Mouse (Mus musculus): ENCODE data around the gene Fam19a3. TPM values are rescaled to one million over a fixed set of nuclear protein-coding genes. Genes with fewer than 3 reads are reported as not detected.
A peak's percentile ranks its signal among the peaks of the same experiment; 100 is the strongest.

Gene Fam19a3
- polyA plus RNA-seq, 1 experiment from 2014 or later: 0.32 TPM

DNA sequence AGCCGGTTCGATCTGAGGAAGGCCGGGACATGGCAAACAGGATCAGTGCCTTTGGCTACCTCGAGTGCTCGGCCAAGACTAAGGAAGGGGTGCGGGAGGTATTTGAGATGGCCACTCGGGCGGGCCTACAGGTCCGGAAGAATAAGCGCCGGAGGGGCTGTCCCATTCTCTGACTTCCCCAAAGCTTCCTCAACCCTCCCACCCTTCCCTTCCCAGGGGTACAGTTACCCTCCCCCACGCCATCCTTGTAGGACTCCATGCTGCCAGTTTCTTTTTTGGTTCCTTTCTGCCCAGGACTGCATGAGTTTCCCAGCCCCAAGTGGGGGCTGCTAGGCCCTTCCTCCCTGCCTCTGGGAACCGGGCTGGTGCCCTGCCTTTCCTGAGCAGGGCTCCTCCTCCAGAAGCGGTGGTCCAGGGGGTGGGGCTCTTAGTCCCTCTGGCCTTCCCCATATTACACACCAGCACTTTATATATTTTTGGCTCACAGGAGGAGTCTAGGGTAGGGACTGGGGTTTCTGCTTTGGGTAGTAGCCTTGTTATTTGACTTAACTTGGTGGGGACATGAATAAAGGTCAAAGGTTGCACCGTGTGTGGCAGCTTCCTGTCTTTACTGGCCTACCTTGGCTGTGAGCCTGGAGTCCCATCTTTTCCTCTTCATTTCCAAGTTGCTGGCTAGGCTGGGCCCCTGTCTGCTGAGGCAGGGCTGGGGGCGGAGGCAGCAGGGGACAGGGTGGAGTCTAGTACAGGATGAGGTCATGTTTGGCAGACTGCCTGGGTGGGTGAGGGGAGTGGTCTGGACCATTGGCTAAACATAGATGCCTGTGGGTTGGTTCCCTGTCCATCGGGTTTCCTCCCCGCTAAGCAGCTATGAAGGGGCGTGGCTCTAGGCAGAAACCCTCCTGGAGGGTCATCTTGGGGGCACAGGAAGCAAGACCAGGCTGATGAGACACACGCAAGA is 12.5 kb upstream of the Fam19a3 start:
- in situ Hi-C loops (cut with MboI; ENCODE audit: low pct_unique_long_range_greater_than_20kb): no loop called here
- ChIA-PET POLR2A (interaction anchor here (1.1 to 1.5 kb wide), 2 partner anchors 22 to 24 kb away, joined by 4 to 8 read pairs; partner anchors contain the start of gene Mov10), CTCF (interaction anchor here (0.9 to 2.1 kb wide), 4 partner anchors 20 to 118 kb away, joined by 3 to 5 read pairs (median 3); partner anchors contain the start of gene Mov10)
- no peaks in the 10 kb centered on the region for H3K27me3 ChIP-seq
- ATAC-seq (peak; percentile 70), DNase-seq (ENCODE audit: low read depth, low spot score) (peak; percentile 100)
- TF ChIP-seq CTCF (IDR thresholded peaks at IDR 0.05): no peak

DNA sequence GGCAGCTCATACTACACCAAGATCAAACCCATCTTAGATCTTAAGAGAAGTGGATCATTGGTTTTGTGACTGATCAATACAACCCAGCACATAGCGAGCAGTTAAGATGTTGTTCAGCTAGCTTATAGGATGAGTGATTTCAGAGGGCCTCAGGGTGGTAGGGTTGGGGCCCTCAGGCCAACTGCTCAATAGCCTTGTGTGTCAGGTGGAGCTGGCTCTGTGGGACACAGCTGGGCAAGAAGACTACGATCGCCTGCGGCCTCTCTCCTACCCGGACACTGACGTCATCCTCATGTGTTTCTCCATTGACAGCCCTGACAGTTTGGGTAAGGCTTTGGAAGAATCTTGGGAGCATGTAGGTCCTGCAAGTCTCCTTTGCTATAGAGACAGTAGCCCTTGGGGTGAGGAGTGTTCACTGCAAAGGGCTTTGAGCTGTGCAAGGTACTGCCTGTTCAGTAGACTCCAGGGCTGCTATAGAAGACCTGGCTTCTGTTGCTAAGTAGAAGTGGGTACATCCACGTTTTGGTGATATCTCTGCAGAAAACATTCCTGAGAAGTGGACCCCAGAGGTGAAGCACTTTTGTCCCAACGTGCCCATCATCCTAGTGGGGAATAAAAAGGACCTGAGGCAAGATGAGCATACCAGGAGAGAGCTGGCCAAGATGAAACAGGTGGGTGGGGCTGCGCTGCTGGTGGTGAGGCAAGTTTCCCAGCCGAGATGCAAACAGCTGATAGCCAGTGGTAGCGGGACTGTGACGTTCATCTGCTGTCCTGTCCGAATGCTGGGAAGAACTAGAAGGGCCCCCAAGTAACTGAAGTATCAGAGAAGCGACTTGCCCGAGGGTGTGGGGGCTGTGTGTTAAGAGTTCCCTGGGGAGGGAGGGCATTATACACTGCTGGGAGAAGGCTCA is 11.0 kb upstream of the Fam19a3 start:
- in situ Hi-C loops (cut with MboI; ENCODE audit: low pct_unique_long_range_greater_than_20kb): no loop called here
- no peaks in the 10 kb centered on the region for H3K27me3 ChIP-seq
- no peak for TF ChIP-seq CTCF (IDR thresholded peaks at IDR 0.05)
- no peak for DNase-seq (ENCODE audit: low read depth, low spot score)
- no peak for ATAC-seq
- ChIA-PET CTCF (interaction anchor here (1.3 to 2.3 kb wide), 2 partner anchors 96 to 266 kb away, joined by 3 to 8 read pairs; no protein-coding TSS in a partner anchor), POLR2A (no interaction called here)

DNA sequence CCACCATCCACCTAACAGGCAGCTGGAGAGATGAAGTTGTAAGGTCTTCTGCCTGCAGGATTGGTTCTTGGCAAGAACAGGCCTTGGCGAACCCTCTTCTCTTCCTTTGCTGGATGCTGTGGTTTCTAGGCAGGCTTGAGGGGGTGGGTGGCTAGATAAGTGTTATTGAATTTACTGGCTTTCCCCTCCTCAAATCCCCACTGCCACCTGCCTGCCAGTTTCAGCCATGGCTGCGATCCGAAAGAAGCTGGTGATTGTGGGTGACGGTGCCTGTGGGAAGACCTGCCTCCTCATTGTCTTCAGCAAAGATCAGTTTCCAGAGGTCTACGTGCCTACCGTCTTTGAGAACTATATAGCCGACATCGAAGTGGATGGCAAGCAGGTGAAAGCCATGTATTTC is 10.0 kb upstream of the Fam19a3 start:
- in situ Hi-C loops (cut with MboI; ENCODE audit: low pct_unique_long_range_greater_than_20kb): no loop called here
- TF ChIP-seq CTCF (IDR thresholded peaks at IDR 0.05): no peak
- ATAC-seq (no peak), DNase-seq (ENCODE audit: low read depth, low spot score) (no peak)
- CTCF ChIA-PET: interaction anchor here (0.9 to 5.0 kb wide), 3 partner anchors 25 to 267 kb away, joined by 3 to 30 read pairs (median 8); partner anchors contain the start of gene Mov10
- no peaks in the 10 kb centered on the region for H3K27me3 ChIP-seq
- POLR2A ChIA-PET: interaction anchor here (0.6 to 5.5 kb wide), 3 partner anchors 26 to 262 kb away, joined by 5 to 35 read pairs (median 6); partner anchors contain the start of genes Cttnbp2nl and Mov10

DNA sequence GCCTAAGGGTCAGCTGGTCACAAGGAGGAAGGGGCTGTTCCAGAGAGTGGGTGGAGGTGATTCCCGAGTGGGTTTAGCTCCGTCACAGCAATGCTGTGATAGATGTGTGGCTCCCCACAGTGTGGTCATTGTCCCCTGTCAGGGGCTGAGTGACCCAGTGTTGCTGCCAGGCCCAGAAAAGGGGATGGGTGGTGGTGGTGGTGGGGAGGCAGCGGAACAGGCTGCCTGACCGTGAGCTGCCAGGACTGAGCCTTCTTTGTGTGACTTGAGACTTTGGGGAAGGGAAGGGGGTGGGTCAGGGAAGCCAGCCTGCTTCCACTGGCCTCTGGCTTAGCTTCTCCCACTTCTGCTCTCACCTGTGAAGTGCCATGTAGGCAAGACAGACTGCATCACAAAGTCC is 9.4 kb upstream of the Fam19a3 start:
- in situ Hi-C loops (cut with MboI; ENCODE audit: low pct_unique_long_range_greater_than_20kb): no loop called here
- ChIA-PET CTCF (interaction anchor here (1.5 to 5.0 kb wide), 4 partner anchors 12 to 268 kb away, joined by 4 to 30 read pairs (median 14); partner anchors contain the start of gene Mov10), POLR2A (interaction anchor here (0.6 to 5.5 kb wide), 6 partner anchors 27 to 262 kb away, joined by 3 to 35 read pairs (median 4); partner anchors contain the start of genes Cttnbp2nl, Mov10 and Slc16a1)
- no peaks in the 10 kb centered on the region for H3K27me3 ChIP-seq
- DNase-seq (ENCODE audit: low read depth, low spot score) (no peak), ATAC-seq (no peak)
- TF ChIP-seq CTCF (IDR thresholded peaks at IDR 0.05): no peak

DNA sequence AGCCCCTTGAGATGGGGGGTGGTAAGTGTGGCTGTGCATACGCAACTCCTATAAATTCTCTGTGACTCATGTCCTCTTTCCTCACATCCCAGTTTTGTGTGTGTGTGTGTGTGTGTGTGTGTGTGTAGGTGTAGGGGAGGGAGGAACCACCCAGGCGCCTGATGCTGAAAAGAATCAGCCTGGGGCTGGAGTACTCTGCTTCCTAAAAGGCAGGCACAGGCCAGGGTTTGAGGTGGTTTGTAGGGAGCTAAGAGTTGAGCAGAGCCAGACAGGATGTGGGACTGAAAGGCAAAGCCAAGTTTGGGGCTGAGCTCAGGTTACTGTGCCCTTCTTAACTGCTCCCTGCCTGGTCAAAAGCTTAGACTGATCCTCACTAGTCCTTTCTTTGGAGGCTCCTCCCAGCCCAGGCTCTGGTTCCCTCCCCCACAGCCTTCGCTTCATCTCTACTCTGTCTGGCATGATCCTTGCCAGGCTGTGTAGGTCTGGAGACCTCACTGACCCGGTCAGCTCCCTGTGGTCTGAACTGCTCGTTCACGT is 8.8 kb upstream of the Fam19a3 start:
- H3K27me3 ChIP-seq: no peaks in the 10 kb centered on the region
- POLR2A ChIA-PET: interaction anchor here (0.6 to 5.5 kb wide), 5 partner anchors 27 to 263 kb away, joined by 3 to 35 read pairs (median 3); partner anchors contain the start of genes Cttnbp2nl, Mov10 and Slc16a1
- peak; percentile 68 for DNase-seq (ENCODE audit: low read depth, low spot score)
- no peak for TF ChIP-seq CTCF (IDR thresholded peaks at IDR 0.05)
- ATAC-seq: peak; percentile 9
- in situ Hi-C loops (cut with MboI; ENCODE audit: low pct_unique_long_range_greater_than_20kb): no loop called here
- CTCF ChIA-PET: interaction anchor here (1.5 to 5.0 kb wide), 5 partner anchors 12 to 268 kb away, joined by 4 to 30 read pairs (median 8); partner anchors contain the start of gene Mov10

DNA sequence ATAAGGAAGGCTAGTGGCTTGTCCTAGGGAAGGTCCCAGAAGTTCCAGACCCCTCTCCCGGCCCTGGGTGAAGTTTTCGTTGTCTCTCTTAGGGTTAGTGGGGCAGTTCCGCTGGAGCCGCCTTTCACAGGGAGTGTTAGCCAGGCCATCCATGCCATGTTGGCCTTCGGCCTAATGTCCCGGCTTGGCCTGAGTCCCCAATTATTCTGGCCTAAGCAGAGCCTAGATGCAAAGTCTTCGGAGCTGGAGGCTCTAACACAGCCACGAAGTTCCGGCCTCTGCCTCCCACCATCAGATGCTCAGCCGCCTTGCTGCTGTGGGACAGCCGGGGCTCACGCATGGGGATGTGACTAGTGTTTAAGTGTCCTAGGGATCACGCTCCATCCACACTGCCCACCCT is 8.2 kb upstream of the Fam19a3 start:
- in situ Hi-C loops (cut with MboI; ENCODE audit: low pct_unique_long_range_greater_than_20kb): loop anchor here (5.0 kb wide), 3 partner anchors 72 to 262 kb away; partner anchors contain the start of genes Capza1, Cttnbp2nl and St7l
- no peak for TF ChIP-seq CTCF (IDR thresholded peaks at IDR 0.05)
- CTCF ChIA-PET: interaction anchor here (1.5 to 5.0 kb wide), 5 partner anchors 13 to 203 kb away, joined by 4 to 30 read pairs (median 8); partner anchors contain the start of gene Mov10
- H3K27me3 ChIP-seq: no peaks in the 10 kb centered on the region
- POLR2A ChIA-PET: interaction anchor here (1.4 to 5.5 kb wide), 3 partner anchors 28 to 75 kb away, joined by 4 to 35 read pairs (median 19); partner anchors contain the start of genes Capza1, Mov10 and St7l
- DNase-seq (ENCODE audit: low read depth, low spot score) (no peak), ATAC-seq (no peak)

DNA sequence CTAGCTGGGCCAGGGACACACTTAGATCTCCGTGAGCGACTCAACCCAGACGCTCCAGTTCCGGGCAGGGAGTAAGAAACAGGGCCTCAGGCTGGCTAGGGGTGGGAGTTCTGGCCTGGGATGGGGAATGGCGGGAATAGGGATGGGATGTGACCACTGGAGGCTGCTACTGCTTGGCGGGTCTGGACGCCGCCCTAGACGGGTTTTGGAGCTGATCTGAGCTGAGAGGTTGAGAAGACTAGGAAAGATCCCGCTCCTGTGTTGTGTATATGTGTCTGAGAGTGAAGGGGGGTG is 7.6 kb upstream of the Fam19a3 start:
- ChIA-PET POLR2A (interaction anchor here (0.6 to 5.5 kb wide), 9 partner anchors 28 to 374 kb away, joined by 3 to 35 read pairs (median 5); partner anchors contain the start of genes Capza1, Mov10 and St7l), CTCF (interaction anchor here (0.8 to 5.0 kb wide), 19 partner anchors 9 to 270 kb away, joined by 3 to 30 read pairs (median 4); partner anchors contain the start of genes Capza1 and Mov10)
- in situ Hi-C loops (cut with MboI; ENCODE audit: low pct_unique_long_range_greater_than_20kb): loop anchor here (5.0 kb wide), 3 partner anchors 73 to 263 kb away; partner anchors contain the start of genes Capza1, Cttnbp2nl and St7l
- no peak for TF ChIP-seq CTCF (IDR thresholded peaks at IDR 0.05)
- ATAC-seq: peak; percentile 9
- no peaks in the 10 kb centered on the region for H3K27me3 ChIP-seq
- DNase-seq (ENCODE audit: low read depth, low spot score): no peak

DNA sequence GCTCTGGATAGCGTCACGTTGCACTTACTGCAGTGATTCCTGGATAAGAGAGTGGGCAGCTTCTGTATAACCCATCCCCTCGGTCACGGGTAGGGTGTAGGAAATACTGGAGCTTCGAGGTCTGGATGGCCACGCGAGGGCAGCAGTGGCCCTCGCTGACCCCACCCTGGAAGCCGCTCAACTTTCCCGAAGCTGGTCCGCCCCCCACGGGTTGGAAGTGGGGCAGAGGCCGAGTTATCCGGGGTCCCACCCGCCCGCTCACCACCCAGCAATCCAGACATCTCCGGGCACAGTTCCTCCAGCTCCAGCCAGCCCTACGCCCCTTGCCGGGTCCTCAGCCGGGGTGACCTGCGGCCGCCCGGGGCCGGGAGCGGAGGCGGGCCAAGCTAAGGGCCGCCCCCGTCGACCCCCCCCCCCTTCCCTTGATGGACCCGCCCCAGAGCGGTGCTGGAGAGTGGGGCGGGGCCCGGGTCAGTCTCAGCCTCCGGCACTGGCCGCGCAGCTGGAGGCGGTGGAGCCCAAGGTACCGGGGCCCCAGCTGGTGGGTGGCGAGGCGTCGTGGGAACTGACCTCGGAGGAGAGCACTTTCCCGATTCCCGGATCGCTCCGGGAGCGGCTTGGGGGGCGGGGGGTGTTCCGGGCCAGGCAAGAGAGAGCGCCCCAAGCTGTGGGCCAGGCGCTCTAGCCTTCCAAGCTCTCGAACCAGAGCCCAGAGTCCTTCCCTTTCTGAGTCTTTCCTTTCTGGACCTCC is 7.1 kb upstream of the Fam19a3 start:
- POLR2A ChIA-PET: interaction anchor here (0.5 to 5.5 kb wide), 12 partner anchors 20 to 373 kb away, joined by 3 to 35 read pairs (median 4); partner anchors contain the start of genes Capza1, Mov10 and St7l
- peak; percentile 64 for ATAC-seq

More for the DNA sequence above, 7.1 kb upstream of the Fam19a3 start:
- DNase-seq (ENCODE audit: low read depth, low spot score): peak; percentile 71
- CTCF ChIA-PET: interaction anchor here (0.6 to 5.0 kb wide), 29 partner anchors 9 to 270 kb away, joined by 3 to 30 read pairs (median 3); partner anchors contain the start of genes Capza1 and Mov10
- no peak for TF ChIP-seq CTCF (IDR thresholded peaks at IDR 0.05)
- in situ Hi-C loops (cut with MboI; ENCODE audit: low pct_unique_long_range_greater_than_20kb): loop anchor here (5.0 kb wide), 3 partner anchors 74 to 264 kb away; partner anchors contain the start of genes Capza1, Cttnbp2nl and St7l
- H3K27me3 ChIP-seq: no peaks in the 10 kb centered on the region
